25 mouse cellular contexts compared by ENCODE assay signal in the genomic region with DNA sequence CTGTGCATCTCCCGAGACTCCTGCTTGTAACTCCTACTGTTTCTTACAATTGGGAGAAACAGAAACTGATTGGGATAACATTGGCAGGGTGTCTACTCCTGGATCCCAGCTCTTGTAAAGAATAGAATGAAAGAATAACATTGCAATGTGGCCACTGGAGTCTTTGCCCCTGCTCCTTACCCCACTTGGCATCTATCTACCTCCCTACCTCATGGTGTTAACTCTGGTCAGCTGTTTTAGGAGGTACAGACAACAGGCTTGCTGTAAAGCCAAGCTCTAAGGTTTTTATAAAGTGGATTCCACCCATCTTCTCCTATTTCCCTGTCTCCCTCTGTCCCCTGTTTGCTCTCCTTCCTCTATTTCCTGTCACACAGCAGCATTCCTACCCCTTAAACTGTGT. TPM values are rescaled to one million over a fixed set of nuclear protein-coding genes. Genes with fewer than 3 reads are reported as not detected.
DNase-seq lines count a peak whose midpoint lies in the region; ATAC-seq and TF ChIP-seq lines count a peak whose summit lies in the region.
"Had no signal": no experiment of that assay in that cellular context is flagged by ENCODE, and none has a peak within 500 bp of the region (broad histone marks: within the 10 kb centered on the region; RNA-seq: fewer than 3 reads in every experiment).

No protein-coding gene starts in this region.

- peaks cover 5% of the 10 kb centered on the region for H3K79me2 ChIP-seq in heart, adult 2 months (replicated peaks; ENCODE audit: control insufficient read depth, insufficient read depth, low read length)

- 49% methylated on average over 1 of the region's 1 CpGs for WGBS in heart, adult 2 months
- WGBS in heart, embryonic 11.5 days (ENCODE audit: insufficient replicate concordance): 68% methylated on average over 1 of the region's 1 CpGs
- WGBS in liver, embryonic 13.5 days (ENCODE audit: insufficient replicate concordance): 77% methylated on average over 1 of the region's 1 CpGs
- 78% methylated on average over 1 of the region's 1 CpGs for WGBS in liver, embryonic 11.5 days
- WGBS in liver, embryonic 16.5 days (ENCODE audit: insufficient replicate concordance): 73% methylated on average over 1 of the region's 1 CpGs

- no peak overlapping the region for H3K4me3 ChIP-seq in heart, adult 2 months
- no peak overlapping the region for H3K4me3 ChIP-seq in heart, embryonic 11.5 days (ENCODE audit: low read depth, low read length)
- H3K4me3 ChIP-seq in liver, embryonic 13.5 days (replicated peaks): no peak overlapping the region
- no peak overlapping the region for H3K4me3 ChIP-seq in liver, embryonic 11.5 days (ENCODE audit: low read depth, low read length)
- no peak overlapping the region for H3K4me3 ChIP-seq in liver, embryonic 16.5 days (ENCODE audit: low read depth, low read length)
- H3K4me3 ChIP-seq: embryonic facial prominence, embryonic 10.5 days; embryonic facial prominence, embryonic 13.5 days; erythroblast, embryonic 14.5 days; forebrain, embryonic 12.5 days; forebrain, embryonic 15.5 days; heart, embryonic 13.5 days; hindbrain, embryonic 12.5 days; hindbrain, embryonic 15.5 days had no signal

- peak overlapping the region; percentile 50; the same call in 1 of the 2 replicates for H3K27ac ChIP-seq in heart, adult 2 months
- H3K27ac ChIP-seq in heart, embryonic 11.5 days (ENCODE audit: low read depth, low read length): no peak overlapping the region
- H3K27ac ChIP-seq in liver, embryonic 13.5 days: peak overlapping the region; percentile 29; the same call in 1 of the 2 replicates
- H3K27ac ChIP-seq in liver, embryonic 11.5 days (ENCODE audit: low read depth, low read length): no peak overlapping the region
- peak overlapping the region; percentile 33; the same call in 1 of the 2 replicates for H3K27ac ChIP-seq in liver, embryonic 16.5 days (ENCODE audit: low read length)
- H3K27ac ChIP-seq: embryonic facial prominence, embryonic 10.5 days; embryonic facial prominence, embryonic 13.5 days; forebrain, embryonic 12.5 days; forebrain, embryonic 15.5 days; heart, embryonic 13.5 days; hindbrain, embryonic 12.5 days; hindbrain, embryonic 15.5 days had no signal

- TF ChIP-seq EP300 in heart, adult 2 months (IDR thresholded peaks at IDR 0.05; ENCODE audit: insufficient read depth, low read depth, low read length): no peak

- H3K4me1 ChIP-seq in heart, adult 2 months (ENCODE audit: control insufficient read depth, insufficient read depth, low read length): peaks cover 2% of the 10 kb centered on the region; the same call in 1 of the 2 replicates
- no peaks in the 10 kb centered on the region for H3K4me1 ChIP-seq in heart, embryonic 11.5 days (ENCODE audit: control insufficient read depth, insufficient read depth, low read length)
- H3K4me1 ChIP-seq in liver, embryonic 13.5 days (replicated peaks): peaks cover 52% of the 10 kb centered on the region
- peaks cover 8% of the 10 kb centered on the region for H3K4me1 ChIP-seq in liver, embryonic 11.5 days (replicated peaks; ENCODE audit: control insufficient read depth, insufficient read depth, low read length)
- H3K4me1 ChIP-seq in liver, embryonic 16.5 days (ENCODE audit: control insufficient read depth, low read depth, low read length): peaks cover 17% of the 10 kb centered on the region
- H3K4me1 ChIP-seq: forebrain, embryonic 12.5 days; forebrain, embryonic 15.5 days; heart, embryonic 13.5 days; hindbrain, embryonic 12.5 days; hindbrain, embryonic 15.5 days had no signal

- ATAC-seq in heart, embryonic 11.5 days (replicated peaks; ENCODE audit: insufficient number of reproducible peaks, low FRiP score, low TSS enrichment): no peak
- ATAC-seq in liver, embryonic 13.5 days (ENCODE audit: low read depth): no peak
- ATAC-seq in liver, embryonic 11.5 days (replicated peaks; ENCODE audit: low FRiP score): no peak
- no peak for ATAC-seq in liver, embryonic 16.5 days (ENCODE audit: low read depth)
- ATAC-seq: activated CD4-positive, CD25-positive, alpha-beta regulatory T cell, adult 4 months; forebrain, embryonic 15.5 days had no signal

- no peak for TF ChIP-seq POLR2A in heart, adult 2 months (IDR thresholded peaks at IDR 0.05; ENCODE audit: insufficient read depth, low read depth, low read length)

- no peaks in the 10 kb centered on the region for H3K36me3 ChIP-seq in heart, adult 2 months (ENCODE audit: control insufficient read depth, insufficient read depth, low read length)
- H3K36me3 ChIP-seq in heart, embryonic 11.5 days (ENCODE audit: control insufficient read depth, insufficient read depth, low read length): no peaks in the 10 kb centered on the region
- H3K36me3 ChIP-seq in liver, embryonic 13.5 days: peaks cover 16% of the 10 kb centered on the region
- H3K36me3 ChIP-seq in liver, embryonic 11.5 days (ENCODE audit: control insufficient read depth, insufficient read depth, low read length): no peaks in the 10 kb centered on the region; the same call in 1 of the 2 replicates
- 0 out of 2 replicates have a peak, but pooled peaks cover 2% of the 10 kb centered on the region for H3K36me3 ChIP-seq in liver, embryonic 16.5 days (ENCODE audit: control insufficient read depth, insufficient read depth)
- H3K36me3 ChIP-seq: forebrain, embryonic 15.5 days; heart, embryonic 13.5 days had no signal

- H3K27me3 ChIP-seq in heart, adult 2 months (ENCODE audit: control insufficient read depth, insufficient read depth, low read length): no peaks in the 10 kb centered on the region
- no peaks in the 10 kb centered on the region for H3K27me3 ChIP-seq in heart, embryonic 11.5 days (ENCODE audit: control insufficient read depth, insufficient read depth, low read length)
- H3K27me3 ChIP-seq in liver, embryonic 13.5 days: no peaks in the 10 kb centered on the region
- H3K27me3 ChIP-seq in liver, embryonic 11.5 days (replicated peaks; ENCODE audit: control insufficient read depth, insufficient read depth, low read length): no peaks in the 10 kb centered on the region
- no peaks in the 10 kb centered on the region for H3K27me3 ChIP-seq in liver, embryonic 16.5 days (ENCODE audit: control insufficient read depth, insufficient read depth, low read depth, low read length)
- H3K27me3 ChIP-seq: embryonic facial prominence, embryonic 13.5 days; forebrain, embryonic 12.5 days; forebrain, embryonic 15.5 days; heart, embryonic 13.5 days; hindbrain, embryonic 12.5 days; hindbrain, embryonic 15.5 days had no signal

- H3K9ac ChIP-seq in heart, adult 2 months (ENCODE audit: low read depth, low read length): no peak overlapping the region
- H3K9ac ChIP-seq in heart, embryonic 11.5 days (ENCODE audit: low read depth, low read length): no peak overlapping the region
- 0 out of 2 replicates have a peak overlapping the region, but pooled peaks have one; percentile 1 for H3K9ac ChIP-seq in liver, embryonic 13.5 days
- no peak overlapping the region for H3K9ac ChIP-seq in liver, embryonic 11.5 days (ENCODE audit: low read depth, low read length)
- H3K9ac ChIP-seq in liver, embryonic 16.5 days (ENCODE audit: low read depth, low read length): no peak overlapping the region
- H3K9ac ChIP-seq: embryonic facial prominence, embryonic 13.5 days; forebrain, embryonic 12.5 days; forebrain, embryonic 15.5 days; heart, embryonic 13.5 days; hindbrain, embryonic 12.5 days; hindbrain, embryonic 15.5 days had no signal

- peak; percentile 14 for DNase-seq in adrenal gland, adult 2 months
- DNase-seq in adrenal gland, adult 18-20 months (ENCODE audit: low spot score in 2 of 2): no peak
- DNase-seq in heart, adult 2 months: no peak
- DNase-seq in liver, embryonic 13.5 days: no peak
- no peak for DNase-seq in liver, embryonic 11.5 days (ENCODE audit: low spot score)
- DNase-seq in thymus, postnatal 10 days (ENCODE audit: low spot score in 2 of 2): no peak
- DNase-seq: adrenal gland, postnatal 14 days; cerebellum, adult 11-12 months; cerebellum, adult 8-10 months; cerebellum, postnatal 10 days; embryo, embryonic 11 days; gastrocnemius, postnatal 10 days; gastrocnemius, postnatal 36 days; heart, postnatal 14 days had no signal

- intact Hi-C loops in heart, adult 2 months (cut with DNase I): no loop called here

- TF ChIP-seq CTCF in heart, adult 2 months (IDR thresholded peaks at IDR 0.05): no peak

- peaks cover 5% of the 10 kb centered on the region for H3K9me3 ChIP-seq in heart, embryonic 11.5 days (replicated peaks; ENCODE audit: control insufficient read depth, low read length)
- H3K9me3 ChIP-seq in liver, embryonic 13.5 days (replicated peaks): peaks cover 6% of the 10 kb centered on the region
- peaks cover 6% of the 10 kb centered on the region; the same call in 1 of the 2 replicates for H3K9me3 ChIP-seq in liver, embryonic 11.5 days (ENCODE audit: control insufficient read depth, low read length)
- H3K9me3 ChIP-seq in liver, embryonic 16.5 days (replicated peaks; ENCODE audit: control insufficient read depth, low read length): no peaks in the 10 kb centered on the region
- H3K9me3 ChIP-seq: forebrain, embryonic 15.5 days; hindbrain, embryonic 15.5 days had no signal

- no peak overlapping the region for H3K4me2 ChIP-seq in heart, embryonic 11.5 days
- H3K4me2 ChIP-seq in liver, embryonic 13.5 days: no peak overlapping the region
- H3K4me2 ChIP-seq in liver, embryonic 11.5 days: no peak overlapping the region
- H3K4me2 ChIP-seq in liver, embryonic 16.5 days (ENCODE audit: low read depth, low read length): no peak overlapping the region
- H3K4me2 ChIP-seq: embryonic facial prominence, embryonic 13.5 days; forebrain, embryonic 12.5 days; forebrain, embryonic 15.5 days; heart, embryonic 13.5 days; hindbrain, embryonic 12.5 days; hindbrain, embryonic 15.5 days had no signal

RNA-seq across cellular contexts. Expression of a gene that starts 21.9 kb away (rescaled TPM):
- total RNA-seq in adrenal gland, adult 2 months (2021): 10 to 100 TPM; 43.4 to 51.4 TPM
- 16.6 and 17.8 TPM in 2 replicates for polyA plus RNA-seq in adrenal gland, adult 2 months (2012; rRNA removed)
- 10 to 100 TPM; 44.3 to 48.1 TPM for total RNA-seq in adrenal gland, adult 18-20 months (2021)
- total RNA-seq in heart, adult 2 months (2021): 10 to 100 TPM; 40.8 to 41.5 TPM
- polyA plus RNA-seq in heart, adult 2 months (2012; rRNA removed): 11.1 and 18.3 TPM in 2 replicates
- 10.5 and 13.5 TPM in 2 replicates for polyA plus RNA-seq in heart, embryonic 11.5 days (2014; fragmentation: Nextera tagmentation; extraction: Ambion mirVana)
- 11.1 and 11.4 TPM in 2 replicates for polyA plus RNA-seq in liver, embryonic 13.5 days (2015; fragmentation: Nextera tagmentation; extraction: Ambion mirVana)
- polyA plus RNA-seq in liver, embryonic 11.5 days (2014; fragmentation: Nextera tagmentation; extraction: Ambion mirVana): 11.2 and 13.1 TPM in 2 replicates
- polyA plus RNA-seq in liver, embryonic 16.5 days (2015; fragmentation: Nextera tagmentation; extraction: Ambion mirVana): 6.7 and 7.1 TPM in 2 replicates

Comparison
In these comparisons a context has a peak if more than half of its experiments do, and no peak if none do; other contexts are left out.
1. H3K27ac ChIP-seq: peak in heart, adult 2 months (single experiment), liver, embryonic 13.5 days (single experiment) and liver, embryonic 16.5 days (single experiment); none in heart, embryonic 11.5 days (single experiment) and liver, embryonic 11.5 days (single experiment).